Mouse (Mus musculus): ENCODE data around the gene Kcnj16.

- TF ChIP-seq GATA1 (IDR thresholded peaks at IDR 0.05; ENCODE audit: borderline replicate concordance, low read length): no peak
- no peak for TF ChIP-seq FLI1 (IDR thresholded peaks at IDR 0.05; ENCODE audit: low read length)
These were observed 17.7 kb downstream of the Kcnj16 start for GRCm38 (mm10) chr11:110985508-110985907.
